In genomic region chr4:117053956-117054355, GRCm38 (mm10) we compare ENCODE assay signal across 24 mouse cellular contexts. TPM values are rescaled to one million over a fixed set of nuclear protein-coding genes. Genes with fewer than 3 reads are reported as not detected.
DNase-seq lines count a peak whose midpoint lies in the region; ATAC-seq and TF ChIP-seq lines count a peak whose summit lies in the region.
"Had no signal": no experiment of that assay in that cellular context is flagged by ENCODE, and none has a peak within 500 bp of the region (broad histone marks: within the 10 kb centered on the region; RNA-seq: fewer than 3 reads in every experiment).

No protein-coding gene starts in this region.

- no peak overlapping the region for H3K4me3 ChIP-seq in forebrain, embryonic 12.5 days (replicated peaks)
- H3K4me3 ChIP-seq in forebrain, embryonic 11.5 days (ENCODE audit: low read depth, low read length): no peak overlapping the region
- H3K4me3 ChIP-seq in limb, embryonic 15.5 days: no peak overlapping the region
- H3K4me3 ChIP-seq in limb, embryonic 10.5 days: no peak overlapping the region
- H3K4me3 ChIP-seq in neural tube, embryonic 13.5 days: no peak overlapping the region
- H3K4me3 ChIP-seq in neural tube, embryonic 15.5 days (replicated peaks): no peak overlapping the region
- no peak overlapping the region for H3K4me3 ChIP-seq in midbrain, postnatal 0 days (ENCODE audit: low read depth, low read length)
- H3K4me3 ChIP-seq: embryonic facial prominence, embryonic 10.5 days; heart, embryonic 15.5 days; intestine, embryonic 15.5 days; neural tube, embryonic 12.5 days had no signal

- no peaks in the 10 kb centered on the region for H3K27me3 ChIP-seq in forebrain, embryonic 12.5 days
- H3K27me3 ChIP-seq in forebrain, embryonic 11.5 days (ENCODE audit: control insufficient read depth, insufficient read depth, low read length): no peaks in the 10 kb centered on the region
- no peaks in the 10 kb centered on the region for H3K27me3 ChIP-seq in limb, embryonic 15.5 days
- no peaks in the 10 kb centered on the region for H3K27me3 ChIP-seq in limb, embryonic 10.5 days (ENCODE audit: low read depth, poor library complexity, severe bottlenecking)
- no peaks in the 10 kb centered on the region for H3K27me3 ChIP-seq in neural tube, embryonic 13.5 days
- H3K27me3 ChIP-seq in neural tube, embryonic 15.5 days (replicated peaks): no peaks in the 10 kb centered on the region
- no peaks in the 10 kb centered on the region for H3K27me3 ChIP-seq in midbrain, postnatal 0 days (ENCODE audit: insufficient read depth, low read length)
- H3K27me3 ChIP-seq: CH12.LX; heart, embryonic 15.5 days; intestine, embryonic 15.5 days; neural tube, embryonic 12.5 days had no signal

- H3K27ac ChIP-seq in forebrain, embryonic 12.5 days: 0 out of 2 replicates have a peak overlapping the region, but pooled peaks have one; percentile 25
- no peak overlapping the region for H3K27ac ChIP-seq in forebrain, embryonic 11.5 days (ENCODE audit: low read depth, low read length)
- peak overlapping the region; percentile 44; the same call in 1 of the 2 replicates for H3K27ac ChIP-seq in limb, embryonic 15.5 days
- H3K27ac ChIP-seq in limb, embryonic 10.5 days: no peak overlapping the region
- H3K27ac ChIP-seq in neural tube, embryonic 13.5 days (replicated peaks): 0 out of 2 replicates have a peak overlapping the region, but pooled peaks have one; percentile 33
- no peak overlapping the region for H3K27ac ChIP-seq in neural tube, embryonic 15.5 days (replicated peaks)
- H3K27ac ChIP-seq in midbrain, postnatal 0 days (ENCODE audit: low read depth, low read length): no peak overlapping the region
- H3K27ac ChIP-seq: embryonic facial prominence, embryonic 10.5 days; heart, embryonic 15.5 days; intestine, embryonic 15.5 days; neural tube, embryonic 12.5 days had no signal

- H3K9ac ChIP-seq in forebrain, embryonic 12.5 days: no peak overlapping the region
- H3K9ac ChIP-seq in forebrain, embryonic 11.5 days (ENCODE audit: low read length): no peak overlapping the region
- H3K9ac ChIP-seq in limb, embryonic 15.5 days: no peak overlapping the region
- H3K9ac ChIP-seq in neural tube, embryonic 13.5 days: no peak overlapping the region
- H3K9ac ChIP-seq in neural tube, embryonic 15.5 days (replicated peaks): no peak overlapping the region
- no peak overlapping the region for H3K9ac ChIP-seq in midbrain, postnatal 0 days (replicated peaks; ENCODE audit: low read length, poor library complexity, severe bottlenecking)
- H3K9ac ChIP-seq: heart, embryonic 15.5 days; intestine, embryonic 15.5 days; neural tube, embryonic 12.5 days had no signal

- no peak for DNase-seq in forebrain, embryonic 11.5 days (ENCODE audit: low spot score)
- no peak for DNase-seq in limb, embryonic 10.5 days (ENCODE audit: low spot score)
- peak; percentile 64 for DNase-seq in midbrain, postnatal 0 days (ENCODE audit: low spot score)
- no peak for DNase-seq in heart, adult 11 months
- DNase-seq: adrenal gland, postnatal 25 days; cerebellum, adult 18-20 months; gastrocnemius, postnatal 10 days; heart, adult 18-20 months; heart, postnatal 4 days; kidney, adult 9 months; kidney, postnatal 25 days; lung, postnatal 10 days; right cerebral cortex, postnatal 25 days had no signal

- WGBS in forebrain, embryonic 12.5 days: 77% methylated on average over 4 of the region's 4 CpGs
- WGBS in forebrain, embryonic 11.5 days: 84% methylated on average over 4 of the region's 4 CpGs
- 88% methylated on average over 4 of the region's 4 CpGs for WGBS in limb, embryonic 15.5 days
- WGBS in limb, embryonic 10.5 days: 86% methylated on average over 4 of the region's 4 CpGs
- WGBS in neural tube, embryonic 13.5 days: 67% methylated on average over 4 of the region's 4 CpGs
- 56% methylated on average over 4 of the region's 4 CpGs for WGBS in neural tube, embryonic 15.5 days
- 60% methylated on average over 4 of the region's 4 CpGs for WGBS in midbrain, postnatal 0 days

- ATAC-seq in forebrain, embryonic 12.5 days (ENCODE audit: low FRiP score): no peak
- ATAC-seq in forebrain, embryonic 11.5 days (replicated peaks; ENCODE audit: low FRiP score): no peak
- ATAC-seq in limb, embryonic 15.5 days (ENCODE audit: insufficient number of reproducible peaks, low FRiP score, low TSS enrichment, low read depth): no peak
- ATAC-seq in neural tube, embryonic 13.5 days (ENCODE audit: low read depth): no peak
- no peak for ATAC-seq in neural tube, embryonic 15.5 days (ENCODE audit: low FRiP score)
- ATAC-seq in midbrain, postnatal 0 days (ENCODE audit: low FRiP score): no peak
- ATAC-seq: intestine, embryonic 15.5 days had no signal

- H3K9me3 ChIP-seq in forebrain, embryonic 12.5 days: no peaks in the 10 kb centered on the region
- no peaks in the 10 kb centered on the region for H3K9me3 ChIP-seq in forebrain, embryonic 11.5 days (ENCODE audit: control insufficient read depth, low read length)
- H3K9me3 ChIP-seq in limb, embryonic 15.5 days: no peaks in the 10 kb centered on the region
- no peaks in the 10 kb centered on the region for H3K9me3 ChIP-seq in limb, embryonic 10.5 days (replicated peaks)
- no peaks in the 10 kb centered on the region for H3K9me3 ChIP-seq in neural tube, embryonic 13.5 days
- H3K9me3 ChIP-seq in neural tube, embryonic 15.5 days (replicated peaks): no peaks in the 10 kb centered on the region
- no peaks in the 10 kb centered on the region for H3K9me3 ChIP-seq in midbrain, postnatal 0 days (ENCODE audit: low read length)
- H3K9me3 ChIP-seq: embryonic facial prominence, embryonic 10.5 days; heart, embryonic 15.5 days; intestine, embryonic 15.5 days; neural tube, embryonic 12.5 days had no signal

- no peak overlapping the region for H3K4me2 ChIP-seq in forebrain, embryonic 12.5 days
- no peak overlapping the region for H3K4me2 ChIP-seq in forebrain, embryonic 11.5 days (ENCODE audit: low read depth, low read length, severe bottlenecking)
- no peak overlapping the region for H3K4me2 ChIP-seq in limb, embryonic 15.5 days
- no peak overlapping the region for H3K4me2 ChIP-seq in neural tube, embryonic 13.5 days
- no peak overlapping the region for H3K4me2 ChIP-seq in neural tube, embryonic 15.5 days
- no peak overlapping the region for H3K4me2 ChIP-seq in midbrain, postnatal 0 days (ENCODE audit: low read depth, low read length, poor library complexity, severe bottlenecking)
- H3K4me2 ChIP-seq: heart, embryonic 15.5 days; intestine, embryonic 15.5 days; neural tube, embryonic 12.5 days had no signal

- H3K36me3 ChIP-seq in forebrain, embryonic 12.5 days (replicated peaks): peaks cover 16% of the 10 kb centered on the region; the same call in 1 of the 2 replicates
- H3K36me3 ChIP-seq in forebrain, embryonic 11.5 days (ENCODE audit: control insufficient read depth, insufficient read depth, low read length): no peaks in the 10 kb centered on the region
- peaks cover 18% of the 10 kb centered on the region for H3K36me3 ChIP-seq in limb, embryonic 15.5 days
- peaks cover 54% of the 10 kb centered on the region for H3K36me3 ChIP-seq in limb, embryonic 10.5 days
- peaks cover 18% of the 10 kb centered on the region for H3K36me3 ChIP-seq in neural tube, embryonic 13.5 days
- peaks cover 12% of the 10 kb centered on the region for H3K36me3 ChIP-seq in neural tube, embryonic 15.5 days
- 0 out of 2 replicates have a peak, but pooled peaks cover 3% of the 10 kb centered on the region for H3K36me3 ChIP-seq in midbrain, postnatal 0 days (ENCODE audit: insufficient read depth, low read length)
- H3K36me3 ChIP-seq: heart, embryonic 15.5 days; intestine, embryonic 15.5 days had no signal

- no peaks in the 10 kb centered on the region for H3K4me1 ChIP-seq in forebrain, embryonic 12.5 days
- H3K4me1 ChIP-seq in forebrain, embryonic 11.5 days (replicated peaks; ENCODE audit: control insufficient read depth, insufficient read depth, low read length): no peaks in the 10 kb centered on the region
- H3K4me1 ChIP-seq in limb, embryonic 15.5 days: peaks cover 3% of the 10 kb centered on the region; the same call in 1 of the 2 replicates
- H3K4me1 ChIP-seq in limb, embryonic 10.5 days: no peaks in the 10 kb centered on the region
- H3K4me1 ChIP-seq in neural tube, embryonic 13.5 days (replicated peaks): no peaks in the 10 kb centered on the region
- H3K4me1 ChIP-seq in neural tube, embryonic 15.5 days: no peaks in the 10 kb centered on the region
- H3K4me1 ChIP-seq in midbrain, postnatal 0 days (ENCODE audit: insufficient read depth, low read length): no peaks in the 10 kb centered on the region
- H3K4me1 ChIP-seq: intestine, embryonic 15.5 days; neural tube, embryonic 12.5 days had no signal

- no peak for TF ChIP-seq CTCF in midbrain, postnatal 0 days (IDR thresholded peaks at IDR 0.05)

RNA-seq across cellular contexts. Expression of gene Eif2b3, which starts 34.8 kb away (rescaled TPM):
- polyA plus RNA-seq in forebrain, embryonic 12.5 days (2016; fragmentation: Nextera tagmentation; extraction: Ambion mirVana): 41.0 and 44.1 TPM in 2 replicates
- 45.7 and 47.5 TPM in 2 replicates for polyA plus RNA-seq in forebrain, embryonic 11.5 days (2014; fragmentation: Nextera tagmentation; extraction: Ambion mirVana)
- 44.3 TPM in 2 replicates for polyA plus RNA-seq in limb, embryonic 15.5 days (2015; fragmentation: Nextera tagmentation; extraction: Ambion mirVana)
- polyA plus RNA-seq in limb, embryonic 10.5 days (2016; fragmentation: Nextera tagmentation; extraction: Ambion mirVana): 63.3 and 74.0 TPM in 2 replicates
- polyA plus RNA-seq in neural tube, embryonic 13.5 days (2015; fragmentation: Nextera tagmentation; extraction: Ambion mirVana): 45.8 and 48.9 TPM in 2 replicates
- 46.1 and 49.1 TPM in 2 replicates for polyA plus RNA-seq in neural tube, embryonic 15.5 days (2015; fragmentation: Nextera tagmentation; extraction: Ambion mirVana)
- total RNA-seq in midbrain, postnatal 0 days (2014; rRNA removed): 20.7 and 21.7 TPM in 2 replicates
- polyA plus RNA-seq in midbrain, postnatal 0 days (2015; fragmentation: Nextera tagmentation; extraction: Ambion mirVana): 57.5 and 58.4 TPM in 2 replicates

RNA-seq across cellular contexts. Expression of gene Ptch2, which starts 41.9 kb away (rescaled TPM):
- 5.9 and 6.7 TPM in 2 replicates for polyA plus RNA-seq in forebrain, embryonic 12.5 days (2016; fragmentation: Nextera tagmentation; extraction: Ambion mirVana)
- polyA plus RNA-seq in forebrain, embryonic 11.5 days (2014; fragmentation: Nextera tagmentation; extraction: Ambion mirVana): 5.8 and 6.4 TPM in 2 replicates
- polyA plus RNA-seq in limb, embryonic 15.5 days (2015; fragmentation: Nextera tagmentation; extraction: Ambion mirVana): 13.7 and 15.8 TPM in 2 replicates
- polyA plus RNA-seq in limb, embryonic 10.5 days (2016; fragmentation: Nextera tagmentation; extraction: Ambion mirVana): 8.4 and 9.0 TPM in 2 replicates
- 6.4 and 7.4 TPM in 2 replicates for polyA plus RNA-seq in neural tube, embryonic 13.5 days (2015; fragmentation: Nextera tagmentation; extraction: Ambion mirVana)
- polyA plus RNA-seq in neural tube, embryonic 15.5 days (2015; fragmentation: Nextera tagmentation; extraction: Ambion mirVana): 6.9 and 7.1 TPM in 2 replicates
- total RNA-seq in midbrain, postnatal 0 days (2014; rRNA removed): 6.8 and 12.2 TPM in 2 replicates
- polyA plus RNA-seq in midbrain, postnatal 0 days (2015; fragmentation: Nextera tagmentation; extraction: Ambion mirVana): 3.5 and 3.7 TPM in 2 replicates
- total RNA-seq: common myeloid progenitor, adult 5-6 weeks; MEL had no signal

RNA-seq across cellular contexts. Expression of gene Hectd3, which starts 58.8 kb away (rescaled TPM):
- 17.1 and 21.2 TPM in 2 replicates for polyA plus RNA-seq in forebrain, embryonic 12.5 days (2016; fragmentation: Nextera tagmentation; extraction: Ambion mirVana)
- 12.7 and 13.7 TPM in 2 replicates for polyA plus RNA-seq in forebrain, embryonic 11.5 days (2014; fragmentation: Nextera tagmentation; extraction: Ambion mirVana)
- 11.2 and 11.5 TPM in 2 replicates for polyA plus RNA-seq in limb, embryonic 15.5 days (2015; fragmentation: Nextera tagmentation; extraction: Ambion mirVana)
- 7.9 and 9.6 TPM in 2 replicates for polyA plus RNA-seq in limb, embryonic 10.5 days (2016; fragmentation: Nextera tagmentation; extraction: Ambion mirVana)
- 25.6 and 26.7 TPM in 2 replicates for polyA plus RNA-seq in neural tube, embryonic 13.5 days (2015; fragmentation: Nextera tagmentation; extraction: Ambion mirVana)
- 22.4 and 24.9 TPM in 2 replicates for polyA plus RNA-seq in neural tube, embryonic 15.5 days (2015; fragmentation: Nextera tagmentation; extraction: Ambion mirVana)
- total RNA-seq in midbrain, postnatal 0 days (2014; rRNA removed): 45.5 and 46.5 TPM in 2 replicates
- polyA plus RNA-seq in midbrain, postnatal 0 days (2015; fragmentation: Nextera tagmentation; extraction: Ambion mirVana): 20.2 and 22.6 TPM in 2 replicates

RNA-seq across cellular contexts. Expression of gene Urod, which starts 59.7 kb away (rescaled TPM):
- polyA plus RNA-seq in forebrain, embryonic 12.5 days (2016; fragmentation: Nextera tagmentation; extraction: Ambion mirVana): 76.0 and 78.0 TPM in 2 replicates
- 84.1 and 88.3 TPM in 2 replicates for polyA plus RNA-seq in forebrain, embryonic 11.5 days (2014; fragmentation: Nextera tagmentation; extraction: Ambion mirVana)
- polyA plus RNA-seq in limb, embryonic 15.5 days (2015; fragmentation: Nextera tagmentation; extraction: Ambion mirVana): 85.3 and 90.8 TPM in 2 replicates
- polyA plus RNA-seq in limb, embryonic 10.5 days (2016; fragmentation: Nextera tagmentation; extraction: Ambion mirVana): 121 and 129 TPM in 2 replicates
- 72.7 and 76.8 TPM in 2 replicates for polyA plus RNA-seq in neural tube, embryonic 13.5 days (2015; fragmentation: Nextera tagmentation; extraction: Ambion mirVana)
- polyA plus RNA-seq in neural tube, embryonic 15.5 days (2015; fragmentation: Nextera tagmentation; extraction: Ambion mirVana): 57.2 and 62.7 TPM in 2 replicates
- 25.5 and 50.0 TPM in 2 replicates for total RNA-seq in midbrain, postnatal 0 days (2014; rRNA removed)
- 36.6 and 36.8 TPM in 2 replicates for polyA plus RNA-seq in midbrain, postnatal 0 days (2015; fragmentation: Nextera tagmentation; extraction: Ambion mirVana)

Comparison
In these comparisons a context has a peak if more than half of its experiments do, and no peak if none do; other contexts are left out.
1. H3K27ac ChIP-seq: peak in forebrain, embryonic 12.5 days (single experiment), limb, embryonic 15.5 days (single experiment) and neural tube, embryonic 13.5 days (single experiment); none in forebrain, embryonic 11.5 days (single experiment), limb, embryonic 10.5 days (single experiment), neural tube, embryonic 15.5 days (single experiment) and midbrain, postnatal 0 days (single experiment).